Mouse (Mus musculus): ENCODE results near the gene Fam161b. TPM values are rescaled to one million over a fixed set of nuclear protein-coding genes. Genes with fewer than 3 reads are reported as not detected.

Fam161b gene
- polyA plus RNA-seq, 1 experiment, result 9.4 TPM

DNA sequence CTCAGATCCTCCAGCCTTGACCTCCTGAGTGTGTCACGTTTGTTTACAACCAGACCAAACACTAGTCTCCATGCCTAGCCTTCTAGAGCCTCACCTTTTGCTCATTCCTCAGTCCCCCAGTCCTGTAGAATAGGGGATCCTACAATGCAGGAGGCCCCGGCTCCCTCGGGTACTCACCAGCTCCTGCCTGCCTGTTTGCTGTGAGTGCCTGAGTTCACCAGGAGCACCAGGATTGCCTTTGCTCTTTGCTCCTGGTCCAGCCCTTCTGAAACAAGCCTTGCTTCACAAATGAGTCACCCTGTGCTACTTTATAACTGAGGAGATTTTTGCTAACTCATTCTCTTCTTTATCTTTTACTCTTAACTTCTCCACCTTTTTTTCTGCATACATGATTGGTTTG lies 39.0 kb upstream of the Fam161b start:
- TF ChIP-seq POLR2A (IDR thresholded peaks at IDR 0.05; ENCODE audit: control insufficient read depth, low read depth, low read length) (no peak), CTCF (IDR thresholded peaks at IDR 0.05; ENCODE audit: control insufficient read depth, insufficient read depth, insufficient replicate concordance, low read depth, low read length) (no peak)
- H3K27ac ChIP-seq (ENCODE audit: control insufficient read depth, insufficient read depth, low read depth, low read length), result peak overlapping the region; percentile 50
- H3K4me1 ChIP-seq (ENCODE audit: control insufficient read depth, insufficient read depth, low read length), result no peaks in the 10 kb centered on the region
- no peak overlapping the region for H3K4me3 ChIP-seq (ENCODE audit: control insufficient read depth, low read depth, low read length)
- no peaks in the 10 kb centered on the region for H3K36me3 ChIP-seq (ENCODE audit: control insufficient read depth, insufficient read depth, low read length)
- H3K27me3 ChIP-seq (ENCODE audit: control insufficient read depth, insufficient read depth, low read length), result no peaks in the 10 kb centered on the region

- TF ChIP-seq CTCF (IDR thresholded peaks at IDR 0.05; ENCODE audit: control insufficient read depth, insufficient read depth, insufficient replicate concordance, low read depth, low read length) (no peak), POLR2A (IDR thresholded peaks at IDR 0.05; ENCODE audit: control insufficient read depth, low read depth, low read length) (no peak)
- Histone ChIP-seq H3K36me3 (ENCODE audit: control insufficient read depth, insufficient read depth, low read length) (no peaks in the 10 kb centered on the region), H3K27ac (ENCODE audit: control insufficient read depth, insufficient read depth, low read depth, low read length) (peak overlapping the region; percentile 69), H3K4me1 (ENCODE audit: control insufficient read depth, insufficient read depth, low read length) (no peaks in the 10 kb centered on the region), H3K27me3 (ENCODE audit: control insufficient read depth, insufficient read depth, low read length) (no peaks in the 10 kb centered on the region), H3K4me3 (ENCODE audit: control insufficient read depth, low read depth, low read length) (no peak overlapping the region)
Observed at GRCm38 (mm10) chr12:84400068-84400467, 38.4 kb upstream of the Fam161b start.

- no peak for TF ChIP-seq CTCF (IDR thresholded peaks at IDR 0.05; ENCODE audit: control insufficient read depth, insufficient read depth, insufficient replicate concordance, low read depth, low read length)
- TF ChIP-seq POLR2A (IDR thresholded peaks at IDR 0.05; ENCODE audit: control insufficient read depth, low read depth, low read length), result no peak
- H3K27ac ChIP-seq (ENCODE audit: control insufficient read depth, insufficient read depth, low read depth, low read length), result peak overlapping the region; percentile 69
- H3K4me3 ChIP-seq (ENCODE audit: control insufficient read depth, low read depth, low read length), result no peak overlapping the region
Observed at GRCm38 (mm10) chr12:84399663-84400062, 38.0 kb upstream of the Fam161b start.

GRCm38 (mm10) chr12:84399135-84399534 lies 37.5 kb upstream of the Fam161b start:
- no peak overlapping the region for H3K4me3 ChIP-seq (ENCODE audit: control insufficient read depth, low read depth, low read length)
- no peak for TF ChIP-seq POLR2A (IDR thresholded peaks at IDR 0.05; ENCODE audit: control insufficient read depth, low read depth, low read length)
- TF ChIP-seq CTCF (IDR thresholded peaks at IDR 0.05; ENCODE audit: control insufficient read depth, insufficient read depth, insufficient replicate concordance, low read depth, low read length), result no peak

More at GRCm38 (mm10) chr12:84399663-84400062, 38.0 kb upstream of the Fam161b start:
- Histone ChIP-seq H3K4me1 (ENCODE audit: control insufficient read depth, insufficient read depth, low read length) (no peaks in the 10 kb centered on the region), H3K36me3 (ENCODE audit: control insufficient read depth, insufficient read depth, low read length) (no peaks in the 10 kb centered on the region), H3K27me3 (ENCODE audit: control insufficient read depth, insufficient read depth, low read length) (no peaks in the 10 kb centered on the region)

GRCm38 (mm10) chr12:84398629-84399028 lies 37.0 kb upstream of the Fam161b start:
- TF ChIP-seq POLR2A (IDR thresholded peaks at IDR 0.05; ENCODE audit: control insufficient read depth, low read depth, low read length) (no peak), CTCF (IDR thresholded peaks at IDR 0.05; ENCODE audit: control insufficient read depth, insufficient read depth, insufficient replicate concordance, low read depth, low read length) (no peak)
- Histone ChIP-seq H3K27ac (ENCODE audit: control insufficient read depth, insufficient read depth, low read depth, low read length) (peak overlapping the region; percentile 2; the same call in 1 of the 2 replicates), H3K4me1 (ENCODE audit: control insufficient read depth, insufficient read depth, low read length) (no peaks in the 10 kb centered on the region), H3K27me3 (ENCODE audit: control insufficient read depth, insufficient read depth, low read length) (no peaks in the 10 kb centered on the region), H3K4me3 (ENCODE audit: control insufficient read depth, low read depth, low read length) (no peak overlapping the region), H3K36me3 (ENCODE audit: control insufficient read depth, insufficient read depth, low read length) (no peaks in the 10 kb centered on the region; the same call in 1 of the 2 replicates)

More at GRCm38 (mm10) chr12:84399135-84399534, 37.5 kb upstream of the Fam161b start:
- Histone ChIP-seq H3K27ac (ENCODE audit: control insufficient read depth, insufficient read depth, low read depth, low read length) (no peak overlapping the region; the same call in 1 of the 2 replicates), H3K36me3 (ENCODE audit: control insufficient read depth, insufficient read depth, low read length) (no peaks in the 10 kb centered on the region), H3K4me1 (ENCODE audit: control insufficient read depth, insufficient read depth, low read length) (no peaks in the 10 kb centered on the region), H3K27me3 (ENCODE audit: control insufficient read depth, insufficient read depth, low read length) (no peaks in the 10 kb centered on the region)

GRCm38 (mm10) chr12:84397685-84398084 lies 36.1 kb upstream of the Fam161b start:
- TF ChIP-seq CTCF (IDR thresholded peaks at IDR 0.05; ENCODE audit: control insufficient read depth, insufficient read depth, insufficient replicate concordance, low read depth, low read length), result no peak
- TF ChIP-seq POLR2A (IDR thresholded peaks at IDR 0.05; ENCODE audit: control insufficient read depth, low read depth, low read length), result no peak
- no peaks in the 10 kb centered on the region for H3K27me3 ChIP-seq (ENCODE audit: control insufficient read depth, insufficient read depth, low read length)
- no peaks in the 10 kb centered on the region for H3K4me1 ChIP-seq (ENCODE audit: control insufficient read depth, insufficient read depth, low read length)
- H3K4me3 ChIP-seq (ENCODE audit: control insufficient read depth, low read depth, low read length), result no peak overlapping the region
- H3K27ac ChIP-seq (ENCODE audit: control insufficient read depth, insufficient read depth, low read depth, low read length), result no peak overlapping the region
- H3K36me3 ChIP-seq (ENCODE audit: control insufficient read depth, insufficient read depth, low read length), result no peaks in the 10 kb centered on the region; the same call in 1 of the 2 replicates

- TF ChIP-seq POLR2A (IDR thresholded peaks at IDR 0.05; ENCODE audit: control insufficient read depth, low read depth, low read length) (no peak), CTCF (IDR thresholded peaks at IDR 0.05; ENCODE audit: control insufficient read depth, insufficient read depth, insufficient replicate concordance, low read depth, low read length) (no peak)
- no peaks in the 10 kb centered on the region for H3K4me1 ChIP-seq (ENCODE audit: control insufficient read depth, insufficient read depth, low read length)
Observed at GRCm38 (mm10) chr12:84396947-84397679, 35.5 kb upstream of the Fam161b start.

More at GRCm38 (mm10) chr12:84396947-84397679, 35.5 kb upstream of the Fam161b start:
- Histone ChIP-seq H3K4me3 (ENCODE audit: control insufficient read depth, low read depth, low read length) (no peak overlapping the region), H3K27ac (ENCODE audit: control insufficient read depth, insufficient read depth, low read depth, low read length) (no peak overlapping the region), H3K27me3 (ENCODE audit: control insufficient read depth, insufficient read depth, low read length) (no peaks in the 10 kb centered on the region), H3K36me3 (ENCODE audit: control insufficient read depth, insufficient read depth, low read length) (no peaks in the 10 kb centered on the region; the same call in 1 of the 2 replicates)
